19 mouse cellular contexts compared by ENCODE assay signal in the genomic region with DNA sequence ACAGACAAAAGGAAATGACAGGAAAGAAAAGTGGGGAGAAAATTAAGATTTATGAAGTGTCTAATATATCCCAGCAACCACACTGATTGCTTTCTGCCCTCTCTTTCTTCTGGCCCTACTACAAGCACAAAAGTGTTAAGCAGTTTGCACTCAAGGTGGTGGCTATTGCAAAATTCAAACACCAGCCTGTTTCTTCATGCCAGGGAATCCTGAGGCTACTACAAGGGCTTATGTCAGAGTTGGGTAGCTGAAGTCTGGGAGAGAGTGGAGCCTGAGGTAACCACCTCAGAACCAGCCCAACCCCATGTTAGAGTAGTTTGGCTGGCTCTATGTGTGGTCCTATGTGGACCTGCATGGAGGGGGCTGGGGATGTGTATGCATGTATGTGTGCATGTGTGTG. TPM values are rescaled to one million over a fixed set of nuclear protein-coding genes. Genes with fewer than 3 reads are reported as not detected.
"Had no signal": no experiment of that assay in that cellular context is flagged by ENCODE, and none has a peak within 500 bp of the region (broad histone marks: within the 10 kb centered on the region; RNA-seq: fewer than 3 reads in every experiment).

No protein-coding gene starts in this region.

- H3K4me3 ChIP-seq: intestine, embryonic 15.5 days; kidney, embryonic 15.5 days; limb, embryonic 10.5 days; liver, embryonic 12.5 days; midbrain, embryonic 13.5 days had no signal

- H3K36me3 ChIP-seq: intestine, embryonic 15.5 days; kidney, embryonic 15.5 days; limb, embryonic 10.5 days; liver, embryonic 12.5 days; midbrain, embryonic 13.5 days had no signal

- H3K9me3 ChIP-seq: intestine, embryonic 15.5 days; kidney, embryonic 15.5 days; limb, embryonic 10.5 days; liver, embryonic 12.5 days; midbrain, embryonic 13.5 days had no signal

- H3K4me1 ChIP-seq: intestine, embryonic 15.5 days; kidney, embryonic 15.5 days; liver, embryonic 12.5 days had no signal

- H3K4me2 ChIP-seq: intestine, embryonic 15.5 days; kidney, embryonic 15.5 days; liver, embryonic 12.5 days; midbrain, embryonic 13.5 days had no signal

- H3K9ac ChIP-seq: intestine, embryonic 15.5 days; kidney, embryonic 15.5 days; liver, embryonic 12.5 days; midbrain, embryonic 13.5 days had no signal

- DNase-seq: kidney, adult 2 months; kidney, postnatal 14 days; layer of hippocampus, postnatal 36 days; right cerebral cortex, adult 18-20 months; right cerebral cortex, postnatal 25 days; thymus, postnatal 4 days had no signal

- H3K27me3 ChIP-seq: intestine, embryonic 15.5 days; kidney, embryonic 15.5 days; liver, embryonic 12.5 days; midbrain, embryonic 13.5 days had no signal

- H3K27ac ChIP-seq: hindbrain, postnatal 0 days; intestine, embryonic 15.5 days; kidney, embryonic 15.5 days; limb, embryonic 10.5 days; liver, embryonic 12.5 days; macrophage; midbrain, embryonic 13.5 days; stomach, postnatal 0 days had no signal

- ATAC-seq: hindbrain, postnatal 0 days; intestine, embryonic 15.5 days; liver, embryonic 12.5 days; midbrain, embryonic 13.5 days had no signal

RNA-seq across cellular contexts. Expression of gene Gm8994, which starts 23.8 kb away (rescaled TPM):
- polyA plus RNA-seq: hindbrain, postnatal 0 days; intestine, embryonic 15.5 days; kidney, adult 2 months; kidney, embryonic 15.5 days; large intestine, adult 2 months; limb, embryonic 10.5 days; liver, embryonic 12.5 days; liver, embryonic 16.5 days; macrophage; midbrain, embryonic 13.5 days; midbrain, postnatal 0 days; neural tube, embryonic 14.5 days; small intestine, adult 2 months; stomach, postnatal 0 days had no signal
